Mouse (Mus musculus) olfactory bulb, adult 2 months (tissue): ENCODE results near the gene Ccnj. TPM values are rescaled to one million over a fixed set of nuclear protein-coding genes. Genes with fewer than 3 reads are reported as not detected.
A peak's percentile ranks its signal among the peaks of the same experiment; 100 is the strongest.

Source experiments
- H3K27ac ChIP-seq: fragments of 200-500 bp; 2 replicates; pipeline ENCODE4 v1.5.1; 2012; ENCODE audit warnings: low read depth, low read length; ENCODE audit not compliant: insufficient read depth
- H3K4me1 ChIP-seq: fragments of 200-500 bp; 2 replicates; pipeline ENCODE4 v1.6.1; 2012; ENCODE audit warnings: low read length; ENCODE audit not compliant: control insufficient read depth, insufficient read depth
- H3K4me3 ChIP-seq: fragments of 200-500 bp; 2 replicates; pipeline ENCODE4 v1.5.1; 2012; ENCODE audit warnings: mild to moderate bottlenecking, low read depth, low read length, moderate library complexity; ENCODE audit not compliant: insufficient read depth
- CTCF ChIP-seq: fragments of 200-500 bp; IDR thresholded peaks from 2 replicates; pipeline ENCODE4 v1.5.1; 2012; ENCODE audit warnings: low read depth, mild to moderate bottlenecking, low read length, moderate library complexity; ENCODE audit not compliant: insufficient read depth
- POLR2A ChIP-seq: fragments of 200-500 bp; IDR thresholded peaks from 2 replicates; pipeline ENCODE4 v1.6.1; 2012; ENCODE audit warnings: mild to moderate bottlenecking, low read depth, low read length, moderate library complexity; ENCODE audit not compliant: insufficient read depth
- WGBS: fragments of 180-500 bp; shearing (Covaris S2); methylation state at CpG from one replicate; pipeline ENCODE4 v1.1.7; 2018; 5-methylcytosine and 5-hydroxymethylcytosine counted together
- polyA plus RNA-seq: library from polyadenylated mRNA; stranded (reverse); fragments of >200 nt; gene quantifications from 2 replicates; pipeline ENCODE4 v1.2.4, GENCODE M21; 2012; ENCODE audit warnings: low replicate concordance; ENCODE audit not compliant: missing spikeins, insufficient read depth, insufficient read length

The Ccnj gene
- polyA plus RNA-seq, 1 experiment = not detected

DNA sequence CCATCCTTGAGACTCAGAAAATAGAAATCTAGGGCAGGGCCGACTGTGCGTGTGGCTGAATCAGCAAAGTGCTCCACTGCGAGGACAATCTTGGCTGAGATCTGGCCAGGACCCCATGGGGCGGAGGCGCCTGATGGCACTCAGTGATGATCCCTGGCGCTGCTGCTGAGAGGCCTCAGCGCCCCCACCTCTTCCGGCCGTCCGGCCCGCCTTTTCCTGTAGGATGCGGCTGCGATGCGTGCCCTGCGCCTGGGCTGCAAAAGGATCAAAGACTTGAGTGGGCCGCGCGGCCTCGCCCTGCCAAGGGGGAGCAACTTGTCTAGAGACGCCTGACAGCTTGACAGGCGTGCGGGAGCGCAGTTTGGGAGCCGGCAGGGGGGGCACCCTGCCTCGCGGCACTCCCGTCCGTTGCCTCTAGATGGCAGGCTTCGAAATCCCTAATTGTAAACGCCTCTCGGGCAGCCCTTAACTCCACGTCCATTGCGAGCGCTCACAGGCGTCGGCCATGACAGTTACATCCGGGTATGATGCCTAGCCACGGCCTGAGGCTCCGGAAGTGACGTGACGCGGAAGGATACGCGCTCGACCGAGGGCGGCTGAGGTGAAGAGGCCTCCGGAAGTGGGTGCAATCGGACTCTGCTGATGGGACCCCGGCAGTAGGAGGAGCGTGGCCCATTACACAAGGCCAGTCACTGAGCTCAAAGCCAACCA lies 42.0 kb downstream of the Ccnj start:
- Histone ChIP-seq H3K4me1 (no peaks in the 10 kb centered on the region; the same call in 1 of the 2 replicates), H3K4me3 (peak overlapping the region; percentile 73), H3K27ac (peak overlapping the region; percentile 52; the same call in 1 of the 2 replicates)
- under 1% methylated on average over 51 of the region's 51 CpGs for WGBS
- TF ChIP-seq POLR2A (peak; percentile 40), CTCF (peak; percentile 73; the same call in 1 of the 2 replicates)

DNA sequence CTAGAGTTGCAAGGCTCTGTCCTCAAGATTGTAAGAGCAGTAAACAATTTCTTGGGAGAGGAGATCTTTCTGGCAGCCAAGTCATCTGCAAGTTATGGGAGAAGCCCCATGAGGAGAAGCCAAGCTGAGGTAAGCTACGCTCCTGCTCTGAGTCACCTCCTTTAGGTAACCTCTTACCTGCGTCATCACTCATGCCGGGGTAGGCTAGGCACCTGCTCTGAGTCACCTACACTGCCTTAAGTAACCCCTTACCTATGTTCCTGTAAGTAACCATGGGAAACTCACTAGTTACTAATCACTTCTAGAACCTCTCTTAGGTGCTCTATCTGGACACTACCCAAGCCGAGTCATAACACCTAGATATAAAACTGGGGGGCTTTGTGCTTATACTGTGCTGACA lies 50.6 kb downstream of the Ccnj start:
- Histone ChIP-seq H3K4me1 (no peaks in the 10 kb centered on the region), H3K4me3 (no peak overlapping the region), H3K27ac (no peak overlapping the region)
- TF ChIP-seq POLR2A (no peak), CTCF (no peak)
- WGBS = 90% methylated on average over 4 of the region's 4 CpGs

DNA sequence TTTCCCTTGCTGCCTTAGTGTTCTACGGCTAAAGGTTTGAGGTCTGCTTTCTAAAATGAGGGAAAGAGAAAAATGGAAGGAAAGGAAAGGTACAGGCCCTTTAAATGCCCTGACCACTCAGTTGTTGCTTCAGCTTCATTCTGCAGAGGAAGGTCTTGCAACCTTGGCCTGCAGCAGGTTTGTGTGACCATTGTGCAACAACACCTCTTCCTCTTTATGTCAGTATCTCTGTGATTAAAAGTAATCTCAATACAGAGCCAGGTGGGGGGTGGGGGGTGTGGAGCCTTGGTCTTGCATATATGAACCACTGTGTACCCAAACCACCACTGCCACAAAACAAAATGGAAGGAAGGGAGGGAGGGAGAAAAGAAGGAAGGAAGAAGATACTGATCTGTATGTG lies 57.8 kb downstream of the Ccnj start:
- WGBS = 91% methylated on average over 1 of the region's 1 CpGs
- no peak overlapping the region for H3K4me3 ChIP-seq
- no peak for TF ChIP-seq CTCF
- no peak for TF ChIP-seq POLR2A
- H3K27ac ChIP-seq = no peak overlapping the region
- H3K4me1 ChIP-seq = no peaks in the 10 kb centered on the region

DNA sequence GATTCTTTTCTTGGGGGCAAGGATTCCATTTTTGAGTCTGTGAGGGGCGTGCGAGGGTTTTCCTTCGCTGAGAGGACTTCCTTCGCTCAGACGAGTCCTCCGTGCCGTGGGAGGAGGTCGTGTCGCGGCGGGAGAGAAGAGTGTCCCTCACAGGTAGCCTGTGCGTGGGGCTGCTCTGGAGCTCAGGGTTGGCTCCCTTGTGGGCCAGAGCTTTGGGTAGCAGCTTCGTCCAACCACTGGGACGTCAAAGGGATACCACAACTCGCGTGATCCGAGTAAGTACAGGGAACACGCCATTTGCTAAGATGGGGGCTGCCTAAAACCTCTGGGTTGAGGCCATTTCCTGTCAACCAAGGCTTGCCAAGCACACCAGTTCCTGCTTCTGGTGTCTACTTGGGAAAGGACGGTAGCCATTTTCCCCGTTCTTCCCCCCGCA lies 63.0 kb downstream of the Ccnj start:
- no peak for TF ChIP-seq POLR2A
- TF ChIP-seq CTCF = no peak
- Histone ChIP-seq H3K27ac (peak overlapping the region; percentile 28; the same call in 1 of the 2 replicates), H3K4me1 (no peaks in the 10 kb centered on the region), H3K4me3 (peak overlapping the region; percentile 63)
- WGBS = 49% methylated on average over 21 of the region's 21 CpGs

DNA sequence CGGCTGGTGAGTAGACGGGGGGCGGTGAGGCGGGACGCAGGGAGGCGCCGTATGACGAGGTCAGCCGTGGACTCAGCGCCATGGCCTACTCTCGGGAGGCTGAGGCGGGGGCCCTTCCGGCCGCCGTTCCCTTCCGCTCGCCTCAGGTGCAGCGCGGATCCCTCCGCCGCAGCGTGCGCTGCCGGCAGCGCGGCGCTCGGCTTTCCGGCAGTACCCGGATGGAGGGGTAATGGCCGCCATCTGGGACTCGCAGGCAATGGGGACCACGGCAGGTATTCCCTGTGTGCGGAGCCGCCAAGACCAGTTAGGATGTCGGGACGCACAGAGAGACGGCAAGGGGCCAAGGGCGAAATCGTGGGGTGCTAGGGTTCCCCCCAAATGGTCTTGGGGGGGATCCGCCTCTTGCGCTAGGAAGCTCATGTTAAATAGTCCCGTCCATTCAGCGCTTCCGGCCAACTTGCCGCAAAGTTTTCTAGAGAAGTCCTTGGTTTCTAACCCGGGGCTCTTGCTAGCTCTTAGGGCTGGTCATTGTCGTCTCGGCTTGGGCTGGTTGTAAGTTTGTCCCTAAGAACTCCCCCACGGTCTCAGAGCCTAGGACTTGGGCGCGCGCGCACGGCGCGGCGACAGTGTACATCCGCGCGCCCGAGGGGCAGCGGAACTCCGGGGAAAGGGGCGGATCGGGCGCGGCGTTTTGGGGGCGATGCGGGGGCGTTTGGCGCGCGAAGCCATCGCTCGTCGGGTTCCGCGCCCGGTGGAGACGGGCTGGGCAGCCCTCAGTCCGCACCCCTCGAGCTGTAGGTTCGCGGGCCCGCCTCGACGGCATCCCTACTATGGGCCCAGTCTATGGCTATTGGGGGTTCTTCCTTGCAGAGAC lies 63.7 kb downstream of the Ccnj start, which contains the start of gene Zfp518a:
TSS of gene Zfp518a (plus strand) at position 187 of the 874 bp plus-strand sequence.
- Histone ChIP-seq H3K27ac (peak within 1 kb of the TSS; percentile 67), H3K4me1 (no peaks in the 10 kb centered on the region), H3K4me3 (peak within 1 kb of the TSS; percentile 63)
- WGBS = under 1% methylated on average over 89 of the region's 89 CpGs
- TF ChIP-seq POLR2A = peak; percentile 44; the same call in 1 of the 2 replicates
- TF ChIP-seq CTCF = no peak

DNA sequence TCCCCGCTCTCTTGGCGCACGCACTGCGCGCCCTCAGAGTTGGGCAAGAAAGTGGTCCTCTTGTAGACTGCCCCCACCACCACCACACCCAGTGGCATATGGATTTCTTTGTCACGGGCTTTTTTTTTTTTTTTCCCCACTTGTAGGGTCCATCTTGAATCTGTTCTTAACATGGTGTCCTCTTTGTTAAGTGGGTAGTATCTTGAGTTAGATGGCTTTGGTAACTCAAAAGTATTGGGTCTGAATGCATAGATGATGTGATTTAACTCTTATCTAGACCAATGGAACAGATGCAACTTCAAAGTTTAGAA lies 64.3 kb downstream of the Ccnj start:
- TF ChIP-seq CTCF = no peak
- no peak for TF ChIP-seq POLR2A
- Histone ChIP-seq H3K4me1 (no peaks in the 10 kb centered on the region), H3K4me3 (peak overlapping the region; percentile 63), H3K27ac (no peak overlapping the region)
- WGBS = under 1% methylated on average over 6 of the region's 6 CpGs

Other genes starting within 250 kb of the Ccnj start
- gene Aldh18a1, start 242.8 kb upstream of the Ccnj start, polyA plus RNA-seq = not detected in 2 replicates
- not detected in 2 replicates for gene Tctn3, start 219.0 kb upstream of the Ccnj start, polyA plus RNA-seq
- not detected in 2 replicates for gene Entpd1, start 218.9 kb upstream of the Ccnj start, polyA plus RNA-seq
- not detected in 2 replicates for gene Cc2d2b, start 82.5 kb upstream of the Ccnj start, polyA plus RNA-seq
- gene Zfp518a, start 63.4 kb downstream of the Ccnj start, polyA plus RNA-seq = not detected in 2 replicates
- gene Blnk, start 163.3 kb downstream of the Ccnj start, polyA plus RNA-seq = not detected in 2 replicates
- gene Dntt, start 198.0 kb downstream of the Ccnj start, polyA plus RNA-seq = 343 and 667 TPM in 2 replicates
- gene Opalin, start 245.8 kb downstream of the Ccnj start, polyA plus RNA-seq = not detected in 2 replicates